Mouse (Mus musculus): ENCODE measurements around the gene St13. TPM values are rescaled to one million over a fixed set of nuclear protein-coding genes. Genes with fewer than 3 reads are reported as not detected.
A peak's percentile ranks its signal among the peaks of the same experiment; 100 is the strongest.

The St13 gene
- total and polyA plus RNA-seq, 3 experiments, result 192 to 646 (median 208) TPM

GRCm38 (mm10) chr15:81360345-81361021 is 39.4 kb downstream of the St13 start, which contains the start of gene Slc25a17 (continued):
- TF ChIP-seq HCFC1 (IDR thresholded peaks at IDR 0.05; ENCODE audit: low read depth, low read length) (peak; percentile 84), ZNF384 (IDR thresholded peaks at IDR 0.05; ENCODE audit: low read depth, low read length) (no peak), CHD2 (IDR thresholded peaks at IDR 0.05; ENCODE audit: low read length) (peak; percentile 93), IRF4 (IDR thresholded peaks at IDR 0.05; ENCODE audit: low read depth, low read length) (no peak), MYC (IDR thresholded peaks at IDR 0.05; ENCODE audit: low read depth, low read length) (no peak), EP300 (IDR thresholded peaks at IDR 0.05; ENCODE audit: low read length) (no peak), CHD1 (IDR thresholded peaks at IDR 0.05; ENCODE audit: low read depth, low read length) (no peak), E2F4 (IDR thresholded peaks at IDR 0.05; ENCODE audit: insufficient replicate concordance, low read depth, low read length) (no peak), KAT2A (IDR thresholded peaks at IDR 0.05; ENCODE audit: insufficient replicate concordance, low read length) (peak; percentile 62; the same call in 1 of the 2 replicates), JUND (conservative IDR thresholded peaks at IDR 0.05; ENCODE audit: low read depth, low read length) (no peak), UBTF (IDR thresholded peaks at IDR 0.05; ENCODE audit: low read depth, low read length) (no peak), MXI1 (IDR thresholded peaks at IDR 0.05; ENCODE audit: low read depth, low read length) (peak; percentile 86), GABPA (IDR thresholded peaks at IDR 0.05; ENCODE audit: insufficient replicate concordance, low read depth, low read length) (no peak; the same call in 1 of the 2 replicates), ETS1 (conservative IDR thresholded peaks at IDR 0.05; ENCODE audit: low read depth, low read length) (no peak), ZMIZ1 (IDR thresholded peaks at IDR 0.05; ENCODE audit: low read depth, low read length) (peak; percentile 62), ELF1 (IDR thresholded peaks at IDR 0.05; ENCODE audit: low read depth, low read length) (peak; percentile 83), RAD21 (IDR thresholded peaks at IDR 0.05; ENCODE audit: low read depth, low read length) (no peak), PAX5 (IDR thresholded peaks at IDR 0.05; ENCODE audit: low read length) (no peak), CTCF (conservative IDR thresholded peaks at IDR 0.05 in 1 of 2, IDR thresholded peaks at IDR 0.05 in 1 of 2; ENCODE audit: low read depth in 2 of 2, low read length in 2 of 2) (no peak), RCOR1 (conservative IDR thresholded peaks at IDR 0.05; ENCODE audit: low read depth, low read length) (no peak)

GRCm38 (mm10) chr15:81359421-81359820 is 40.5 kb downstream of the St13 start:
- Histone ChIP-seq H3K4me3 (replicated peaks in 1 of 3; ENCODE audit: low read depth in 2 of 3, low read length in 2 of 3, poor library complexity in 1 of 3) (peak overlapping the region in 2 of 3 experiments; percentile 62 to 85), H3K4me1 (ENCODE audit: control insufficient read depth in 1 of 2, insufficient read depth in 2 of 2) (peaks cover 4 to 46% of the 10 kb centered on the region in 2 experiments), H3K27me3 (replicated peaks) (no peaks in the 10 kb centered on the region), H3K79me2 (replicated peaks; ENCODE audit: control insufficient read depth, extremely low read depth, insufficient read depth, poor library complexity, severe bottlenecking) (peaks cover 16% of the 10 kb centered on the region), H3K27ac (ENCODE audit: insufficient read depth, low read depth) (no peak overlapping the region), H3K36me3 (replicated peaks in 1 of 2; ENCODE audit: control insufficient read depth in 1 of 2, insufficient read depth in 1 of 2, low read length in 1 of 2) (peaks cover 6 to 33% of the 10 kb centered on the region in 2 experiments), H3K4me2 (ENCODE audit: insufficient read depth, low read depth, poor library complexity, severe bottlenecking) (peak overlapping the region; percentile 98), H3K9ac (ENCODE audit: insufficient read depth, low read depth) (peak overlapping the region; percentile 89; the same call in 1 of the 2 replicates), H3K9me3 (replicated peaks; ENCODE audit: low read length) (no peaks in the 10 kb centered on the region)
- dilution Hi-C loops (cut with MboI; ENCODE audit: extremely low pct_ligation_motif_present, extremely low pct_unique_long_range_greater_than_20kb, low sequenced_read_pairs), result no loop called here
- in situ Hi-C loops (cut with MboI; ENCODE audit: low pct_ligation_motif_present, low pct_unique_long_range_greater_than_20kb, low sequenced_read_pairs), result no loop called here
- TF ChIP-seq MAZ (IDR thresholded peaks at IDR 0.05; ENCODE audit: low read depth, low read length) (no peak), EP300 (IDR thresholded peaks at IDR 0.05; ENCODE audit: low read length) (peak; percentile 13; the same call in 1 of the 2 replicates), ZNF384 (IDR thresholded peaks at IDR 0.05; ENCODE audit: low read depth, low read length) (no peak), HCFC1 (IDR thresholded peaks at IDR 0.05; ENCODE audit: low read depth, low read length) (no peak), MEF2A (IDR thresholded peaks at IDR 0.05; ENCODE audit: borderline replicate concordance, low read depth, low read length) (no peak)
- DNase-seq (ENCODE audit: extremely low read depth), result no peak

All from CH12.LX (cell line).